Mouse (Mus musculus) hindbrain, embryonic 16.5 days (tissue): ENCODE results near the gene Tssk6. TPM values are rescaled to one million over a fixed set of nuclear protein-coding genes. Genes with fewer than 3 reads are reported as not detected.
A peak's percentile ranks its signal among the peaks of the same experiment; 100 is the strongest.

Experiments
- ATAC-seq: fragments of 200-750 bp; cut with Nextera tagmentation; 2 replicates; pipeline ENCODE4 v1.8.0; 2017; ENCODE audit warnings: moderate TSS enrichment, moderate library complexity
- H3K27ac ChIP-seq: fragments of 300-500 bp; sonication (generic); 2 replicates; pipeline ENCODE4 v1.5.1; 2014; ENCODE audit warnings: low read depth, mild to moderate bottlenecking, control low read depth, low read length, moderate library complexity
- H3K27me3 ChIP-seq: fragments of 300-500 bp; sonication (generic); replicated peaks from 2 replicates; pipeline ENCODE4 v1.6.1; 2014; ENCODE audit warnings: low read length; ENCODE audit not compliant: control insufficient read depth, insufficient read depth
- H3K36me3 ChIP-seq: fragments of 300-500 bp; sonication (generic); 2 replicates; pipeline ENCODE4 v1.6.1; 2014; ENCODE audit warnings: mild to moderate bottlenecking, low read length, moderate library complexity, mixed read lengths; ENCODE audit not compliant: control insufficient read depth, insufficient read depth
- H3K4me1 ChIP-seq: fragments of 300-500 bp; sonication (generic); 2 replicates; pipeline ENCODE4 v1.6.1; 2014; ENCODE audit warnings: low read depth, low read length; ENCODE audit not compliant: control insufficient read depth, insufficient read depth
- H3K4me2 ChIP-seq: fragments of 300-500 bp; sonication (generic); 2 replicates; pipeline ENCODE4 v1.6.1; 2014; ENCODE audit warnings: mild to moderate bottlenecking, low read length, control low read depth, moderate library complexity
- H3K4me3 ChIP-seq: fragments of 300-500 bp; sonication (generic); 2 replicates; pipeline ENCODE4 v1.5.1; 2014; ENCODE audit warnings: mild to moderate bottlenecking, low read length, control low read depth, moderate library complexity
- H3K9ac ChIP-seq: fragments of 300-500 bp; sonication (generic); 2 replicates; pipeline ENCODE4 v1.6.1; 2014; ENCODE audit warnings: low read depth, mild to moderate bottlenecking, control low read depth, low read length, moderate library complexity
- H3K9me3 ChIP-seq: fragments of 300-500 bp; sonication (generic); 2 replicates; pipeline ENCODE4 v1.6.1; 2014; ENCODE audit warnings: mild to moderate bottlenecking, low read length, moderate library complexity; ENCODE audit not compliant: control insufficient read depth
- WGBS: fragments of 180-500 bp; shearing (Covaris S2); extraction: QIAGEN DNeasy Blood & Tissue Kit; methylation state at CpG from one replicate; pipeline ENCODE4 v1.1.7; 2014; 5-methylcytosine and 5-hydroxymethylcytosine counted together
- polyA plus RNA-seq: library from polyadenylated mRNA; unstranded; fragments of >200 nt; fragmentation: Nextera tagmentation; extraction: Ambion mirVana; gene quantifications from 2 replicates; pipeline ENCODE4 v1.2.1, GENCODE M21; 2015

The Tssk6 gene
- polyA plus RNA-seq, 1 experiment from 2014 or later: 3.5 TPM

GRCm38 (mm10) chr8:69906260-69906659 is 4.3 kb downstream of the Tssk6 start:
- no peaks in the 10 kb centered on the region for H3K27me3 ChIP-seq
- 100% methylated on average over 2 of the region's 2 CpGs for whole genome bisulfite sequencing
- H3K4me1 ChIP-seq: peaks cover 19% of the 10 kb centered on the region
- no peaks in the 10 kb centered on the region for H3K9me3 ChIP-seq
- no peak overlapping the region; the same call in 1 of the 2 replicates for H3K9ac ChIP-seq
- no peak for ATAC-seq
- no peak overlapping the region for H3K4me2 ChIP-seq
- H3K27ac ChIP-seq: no peak overlapping the region
- peaks cover 12% of the 10 kb centered on the region for H3K36me3 ChIP-seq
- H3K4me3 ChIP-seq: no peak overlapping the region

GRCm38 (mm10) chr8:69907106-69907505 is 5.1 kb downstream of the Tssk6 start:
- H3K36me3 ChIP-seq: peaks cover 12% of the 10 kb centered on the region
- H3K4me3 ChIP-seq: no peak overlapping the region
- H3K27me3 ChIP-seq: no peaks in the 10 kb centered on the region
- no peak overlapping the region for H3K27ac ChIP-seq
- no peak overlapping the region for H3K9ac ChIP-seq
- no peak for ATAC-seq
- 90% methylated on average over 2 of the region's 2 CpGs for WGBS
- no peaks in the 10 kb centered on the region for H3K9me3 ChIP-seq
- peaks cover 15% of the 10 kb centered on the region for H3K4me1 ChIP-seq
- H3K4me2 ChIP-seq: no peak overlapping the region

- ATAC-seq: no peak
- H3K27ac ChIP-seq: no peak overlapping the region
- no peaks in the 10 kb centered on the region for H3K9me3 ChIP-seq
- H3K36me3 ChIP-seq: peaks cover 19% of the 10 kb centered on the region
- 89% methylated on average over 13 of the region's 13 CpGs for WGBS
- H3K27me3 ChIP-seq: no peaks in the 10 kb centered on the region
- H3K4me1 ChIP-seq: no peaks in the 10 kb centered on the region
- no peak overlapping the region for H3K4me3 ChIP-seq
- no peak overlapping the region for H3K4me2 ChIP-seq
- no peak overlapping the region for H3K9ac ChIP-seq
Observed at GRCm38 (mm10) chr8:69911917-69912316, 9.9 kb downstream of the Tssk6 start.

GRCm38 (mm10) chr8:69912478-69913074 is 10.6 kb downstream of the Tssk6 start:
- Histone ChIP-seq H3K4me3 (no peak overlapping the region), H3K9me3 (no peaks in the 10 kb centered on the region), H3K27ac (no peak overlapping the region), H3K9ac (no peak overlapping the region), H3K4me1 (no peaks in the 10 kb centered on the region), H3K36me3 (peaks cover 22% of the 10 kb centered on the region), H3K4me2 (no peak overlapping the region), H3K27me3 (no peaks in the 10 kb centered on the region)
- 92% methylated on average over 12 of the region's 12 CpGs for WGBS
- no peak for ATAC-seq

GRCm38 (mm10) chr8:69914526-69914925 is 12.5 kb downstream of the Tssk6 start:
- no peak overlapping the region for H3K9ac ChIP-seq
- no peaks in the 10 kb centered on the region for H3K27me3 ChIP-seq
- peaks cover 16% of the 10 kb centered on the region for H3K36me3 ChIP-seq

GRCm38 (mm10) chr8:69915748-69916147 is 13.8 kb downstream of the Tssk6 start:
- no peak for ATAC-seq
- Histone ChIP-seq H3K27me3 (no peaks in the 10 kb centered on the region), H3K4me2 (no peak overlapping the region), H3K4me3 (no peak overlapping the region), H3K9ac (no peak overlapping the region), H3K27ac (no peak overlapping the region), H3K4me1 (peaks cover 9% of the 10 kb centered on the region), H3K9me3 (no peaks in the 10 kb centered on the region), H3K36me3 (peaks cover 11% of the 10 kb centered on the region)
- 33% methylated on average over 5 of the region's 5 CpGs for WGBS

More at GRCm38 (mm10) chr8:69914526-69914925, 12.5 kb downstream of the Tssk6 start:
- H3K4me3 ChIP-seq: no peak overlapping the region
- WGBS: 94% methylated on average over 4 of the region's 4 CpGs
- 0 out of 2 replicates have a peak, but pooled peaks cover 2% of the 10 kb centered on the region for H3K4me1 ChIP-seq
- no peaks in the 10 kb centered on the region for H3K9me3 ChIP-seq
- no peak overlapping the region for H3K4me2 ChIP-seq
- no peak for ATAC-seq
- no peak overlapping the region for H3K27ac ChIP-seq

GRCm38 (mm10) chr8:69918506-69918905 is 16.5 kb downstream of the Tssk6 start:
- H3K27ac ChIP-seq: no peak overlapping the region
- ATAC-seq: 0 out of 2 replicates have a peak, but pooled peaks have one; percentile 5
- H3K36me3 ChIP-seq: peaks cover 4% of the 10 kb centered on the region; the same call in 1 of the 2 replicates
- no peak overlapping the region for H3K9ac ChIP-seq
- H3K27me3 ChIP-seq: no peaks in the 10 kb centered on the region
- H3K9me3 ChIP-seq: no peaks in the 10 kb centered on the region
- no peak overlapping the region for H3K4me2 ChIP-seq
- H3K4me1 ChIP-seq: peaks cover 11% of the 10 kb centered on the region
- H3K4me3 ChIP-seq: no peak overlapping the region

- Histone ChIP-seq H3K27me3 (no peaks in the 10 kb centered on the region), H3K4me1 (peaks cover 11% of the 10 kb centered on the region), H3K4me3 (no peak overlapping the region), H3K4me2 (no peak overlapping the region), H3K9ac (no peak overlapping the region), H3K9me3 (no peaks in the 10 kb centered on the region), H3K27ac (no peak overlapping the region), H3K36me3 (peaks cover 4% of the 10 kb centered on the region; the same call in 1 of the 2 replicates)
- 75% methylated on average over 1 of the region's 1 CpGs for WGBS
- ATAC-seq: peak; percentile 76
Observed at GRCm38 (mm10) chr8:69919010-69919409, 17.0 kb downstream of the Tssk6 start.

GRCm38 (mm10) chr8:69919876-69920662 is 18.1 kb downstream of the Tssk6 start:
- WGBS: 48% methylated on average over 11 of the region's 11 CpGs
- Histone ChIP-seq H3K27ac (peak overlapping the region; percentile 42), H3K4me2 (no peak overlapping the region), H3K9ac (peak overlapping the region; percentile 19; the same call in 1 of the 2 replicates), H3K27me3 (no peaks in the 10 kb centered on the region), H3K36me3 (0 out of 2 replicates have a peak, but pooled peaks cover 4% of the 10 kb centered on the region), H3K4me1 (peaks cover 11% of the 10 kb centered on the region), H3K9me3 (no peaks in the 10 kb centered on the region), H3K4me3 (no peak overlapping the region)
- peak; percentile 56 for ATAC-seq
